Mouse (Mus musculus): ENCODE data around the gene Gpsm1.
A peak's percentile ranks its signal among the peaks of the same experiment; 100 is the strongest.

Gene Gpsm1

DNA sequence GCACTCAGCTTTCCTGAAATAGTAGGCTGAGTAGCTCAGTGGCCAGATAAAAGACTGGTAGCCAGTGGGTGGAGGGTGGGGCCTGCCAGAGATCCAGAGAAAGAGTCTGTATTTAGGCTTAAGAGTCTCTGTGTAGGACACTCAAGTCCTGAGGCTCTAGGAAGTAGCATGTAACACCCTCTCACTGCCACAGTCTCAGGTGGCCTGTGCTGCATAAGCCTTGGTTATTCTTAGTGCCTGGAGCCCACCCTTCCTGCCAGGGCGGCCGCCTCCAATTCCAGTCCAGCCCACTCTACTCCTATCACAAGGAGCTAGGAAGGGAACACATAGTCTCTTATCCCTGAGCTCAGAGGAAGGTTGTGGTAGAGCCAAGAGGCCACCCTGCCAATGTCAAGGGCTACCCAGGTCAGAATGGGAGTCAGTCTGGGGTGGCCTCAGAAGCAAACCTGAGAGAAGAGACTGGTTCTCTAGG is 26.2 kb downstream of the Gpsm1 start:
- DNase-seq (ENCODE audit: low spot score) = no peak

DNA sequence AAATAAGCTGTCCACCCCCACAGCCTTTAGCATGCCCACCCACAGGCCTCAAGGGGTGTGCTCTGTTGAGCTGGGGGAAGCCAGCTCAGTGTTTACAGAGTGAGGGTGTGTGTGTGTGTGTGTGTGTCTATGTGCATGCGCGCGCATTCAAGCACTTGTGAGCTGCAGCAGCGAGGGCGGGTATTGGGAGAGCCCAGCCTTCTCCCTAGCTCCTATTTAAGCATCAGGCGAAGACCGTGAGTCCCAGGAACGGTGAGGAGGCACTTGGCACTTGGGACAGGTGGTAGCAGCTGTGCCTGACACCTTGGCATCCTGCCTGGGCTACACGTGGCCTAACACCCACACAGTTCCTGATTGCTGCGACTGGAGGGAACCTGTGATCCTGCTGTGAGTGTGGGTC is 26.7 kb downstream of the Gpsm1 start:
- no peak for DNase-seq (ENCODE audit: low spot score)

DNA sequence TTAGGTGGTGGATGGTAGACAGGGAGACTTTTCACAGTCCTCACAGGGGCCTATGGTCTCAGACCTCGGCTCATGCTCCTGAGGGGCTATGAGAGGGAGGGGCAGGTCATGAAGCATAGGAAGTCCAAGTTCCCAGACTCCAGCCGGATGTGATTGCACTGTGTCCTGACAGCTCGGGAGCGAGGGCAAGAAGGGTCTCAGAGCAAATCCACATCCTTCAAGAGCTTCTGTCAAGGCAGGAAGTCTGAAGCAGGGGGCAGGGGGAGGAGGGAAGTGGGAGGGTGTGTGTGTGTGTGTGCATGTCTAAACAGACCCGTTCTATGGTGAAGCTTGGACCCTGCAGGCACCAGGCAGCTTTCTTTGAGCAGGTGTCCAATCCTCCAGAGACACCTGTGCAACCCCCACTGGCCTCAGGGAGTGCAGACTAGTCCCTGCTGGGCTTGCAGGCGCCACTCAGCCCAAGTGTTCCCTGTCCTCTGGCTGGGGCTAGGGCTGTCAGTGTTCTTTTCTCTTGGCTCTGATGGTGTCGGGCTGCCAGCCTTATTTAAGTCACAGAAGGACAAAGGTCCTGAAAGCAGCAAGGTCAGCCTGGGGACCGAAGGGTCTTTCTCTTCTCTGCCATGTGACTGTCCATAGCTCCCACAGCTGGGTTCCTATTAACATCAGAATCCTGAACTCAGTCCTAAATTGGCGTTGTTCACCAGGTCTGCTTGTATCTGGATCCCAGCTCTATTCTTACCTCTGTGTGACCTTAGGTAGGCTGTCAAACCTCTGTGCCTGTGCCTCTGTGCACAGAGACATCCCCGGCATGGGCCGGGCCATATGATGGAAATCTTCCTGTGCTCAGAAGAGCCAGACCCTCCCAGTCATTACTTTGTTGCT is 27.5 kb downstream of the Gpsm1 start:
- DNase-seq (ENCODE audit: low spot score) = peak; percentile 31

DNA sequence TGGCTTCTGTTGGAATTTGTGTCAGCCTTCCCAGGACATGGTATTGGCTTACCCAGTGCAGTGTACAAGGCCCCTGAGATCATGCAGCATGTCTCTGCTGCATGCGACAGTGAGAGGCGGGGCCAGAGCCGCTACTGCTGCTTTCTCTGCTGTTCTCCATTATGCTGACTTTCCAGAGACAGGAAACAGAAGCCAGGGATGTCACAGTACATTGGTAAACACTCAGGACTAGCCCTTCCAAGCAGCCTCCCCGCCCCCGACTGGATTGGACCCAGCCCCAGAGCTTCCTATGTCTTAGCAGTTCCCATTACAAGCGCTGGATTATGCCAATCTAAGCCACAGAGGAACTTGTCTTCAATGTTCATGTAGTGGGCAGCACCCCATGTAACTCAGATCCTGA is 32.9 kb downstream of the Gpsm1 start:
- DNase-seq (ENCODE audit: low spot score) = peak; percentile 39

DNA sequence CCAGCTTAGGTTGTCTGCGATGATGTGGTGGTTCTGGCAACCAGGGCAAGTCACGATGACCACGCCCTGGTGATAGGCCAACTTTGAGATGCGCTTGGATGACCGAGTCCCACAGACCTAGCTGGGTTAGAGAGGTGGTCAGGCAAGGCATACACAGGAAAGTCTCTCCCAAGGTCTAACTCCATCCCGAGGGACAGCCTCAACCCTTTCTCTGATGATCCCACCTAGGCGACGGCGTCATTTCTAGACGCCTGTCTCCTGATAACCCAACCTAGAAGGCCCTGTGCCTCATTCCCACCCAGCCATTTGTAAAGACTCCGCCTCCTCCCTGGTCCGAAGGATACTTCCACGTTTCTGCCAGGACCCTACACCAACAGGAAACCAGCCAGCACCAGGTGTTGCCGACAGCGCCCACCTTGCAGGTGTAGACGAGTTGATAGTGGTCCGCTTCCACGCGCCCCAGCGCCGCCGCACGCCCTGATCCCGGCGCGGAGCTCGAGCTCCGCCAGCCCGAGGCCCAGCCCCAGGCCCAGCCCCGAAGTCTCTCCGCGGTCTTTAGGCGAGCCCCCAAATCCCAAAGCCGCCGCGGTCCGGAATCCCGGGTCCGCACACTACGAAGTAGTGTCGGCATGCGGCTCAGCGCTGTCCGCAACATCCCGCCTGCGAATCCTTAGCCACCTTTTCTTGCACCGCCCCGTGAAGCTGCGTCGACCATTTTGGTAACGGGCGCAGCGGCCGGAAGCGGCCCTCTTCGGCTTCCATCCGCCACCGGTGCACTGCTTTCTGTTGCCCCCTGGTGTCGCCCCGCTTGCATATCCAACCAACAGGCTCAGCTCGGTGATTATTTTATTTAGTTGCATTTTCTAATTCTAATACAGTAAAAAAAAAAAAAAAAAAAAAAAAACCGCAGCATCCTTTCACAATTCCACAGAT is 36.3 kb downstream of the Gpsm1 start, which contains the start of gene Dnlz:
Gene Dnlz (minus strand): TSS at position 753 of the 933 bp plus-strand sequence.
- DNase-seq (ENCODE audit: low spot score) = peak; percentile 90

DNA sequence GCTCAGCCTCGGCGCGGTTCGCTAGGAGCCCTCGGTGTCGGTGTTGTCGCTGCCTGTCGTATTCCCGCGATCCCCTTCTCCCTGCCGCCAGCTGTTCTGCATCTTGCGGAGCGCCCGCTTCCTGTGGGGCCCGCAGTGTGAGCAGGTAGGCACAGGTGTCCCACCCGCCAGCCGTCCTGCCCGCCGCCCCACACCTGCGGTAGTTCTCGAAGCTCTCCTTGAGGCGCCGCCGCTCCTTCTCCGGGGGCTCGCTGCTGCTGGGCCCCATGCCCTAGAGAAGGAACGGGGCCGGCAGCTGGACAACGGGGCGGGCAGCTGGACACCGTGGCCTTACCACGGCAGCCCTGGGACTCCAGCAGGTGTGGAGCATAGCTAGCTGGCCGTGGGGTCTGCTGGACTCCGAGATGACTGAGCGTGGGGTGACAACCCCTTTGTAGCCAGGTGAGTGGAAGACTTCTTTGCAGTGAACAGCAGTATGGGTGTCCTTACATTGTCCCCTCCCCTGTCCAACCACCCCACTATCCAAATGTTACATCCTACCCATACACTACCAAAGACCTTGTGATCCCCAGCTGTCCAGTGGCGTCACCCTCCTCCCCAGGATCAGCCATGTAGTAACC is 37.1 kb downstream of the Gpsm1 start:
- no peak for DNase-seq (ENCODE audit: low spot score)

DNA sequence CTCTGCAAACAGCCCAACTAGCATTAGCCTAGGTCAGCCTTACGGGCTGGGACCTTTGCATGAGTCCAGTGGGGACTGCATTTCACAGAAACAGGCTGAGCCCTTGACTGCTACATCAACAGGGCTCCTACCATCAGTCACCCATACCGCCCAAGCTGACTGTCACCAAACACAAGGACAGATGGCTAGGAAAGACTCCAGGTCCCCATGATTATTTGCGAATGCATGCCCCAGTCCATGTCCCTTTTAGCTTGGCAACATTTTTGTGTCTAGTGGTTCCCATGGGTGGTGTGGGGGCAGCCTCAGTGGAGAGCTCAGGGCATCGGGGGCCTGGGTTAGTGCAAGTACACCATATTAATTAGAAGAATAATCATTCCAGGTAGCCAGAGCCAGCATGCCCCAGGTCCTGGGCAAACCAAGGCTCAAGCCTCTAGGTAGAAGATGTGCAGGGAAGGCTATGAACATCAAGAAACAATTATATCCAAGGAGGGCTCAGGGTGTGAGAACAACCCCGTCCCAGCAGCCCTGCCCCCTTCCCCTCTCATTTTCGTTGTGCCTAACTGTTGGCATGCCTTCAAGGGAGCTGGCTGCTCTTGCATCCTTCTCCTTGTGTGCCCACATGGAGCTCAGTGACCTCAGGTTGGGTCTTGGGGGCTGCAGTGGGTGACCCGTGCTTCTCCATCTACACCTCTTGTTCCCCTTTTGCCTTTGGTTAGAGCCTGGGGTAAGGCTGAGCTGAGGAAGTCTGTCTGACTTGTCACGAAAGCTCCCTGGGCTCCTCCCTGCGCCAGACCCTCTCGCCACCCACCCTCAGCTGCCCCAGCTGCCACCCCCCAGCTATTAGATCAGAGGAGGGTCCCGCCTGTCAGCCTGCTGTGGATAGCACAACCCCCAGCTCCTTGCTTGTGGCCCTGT is 38.0 kb downstream of the Gpsm1 start:
- DNase-seq (ENCODE audit: low spot score) = no peak

DNA sequence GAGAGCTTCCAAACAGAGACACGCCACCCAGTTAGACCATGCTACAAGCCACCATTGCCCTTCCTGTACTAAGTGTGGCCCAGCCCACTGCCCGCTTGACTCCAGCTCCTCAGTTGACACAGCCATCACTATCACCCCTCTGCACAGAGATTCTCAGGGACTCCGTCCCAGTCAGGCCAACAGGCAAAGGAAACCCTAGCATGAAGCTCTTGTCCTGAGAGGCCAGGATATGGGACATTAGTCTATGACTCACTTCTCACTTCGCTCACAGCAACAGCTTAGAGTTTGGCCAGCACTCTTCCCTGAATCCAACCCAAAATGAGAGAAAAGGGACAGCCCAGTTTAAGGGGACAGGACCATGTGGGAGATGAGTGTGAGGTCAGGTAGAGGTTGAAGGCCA is 39.1 kb downstream of the Gpsm1 start:
- no peak for DNase-seq (ENCODE audit: low spot score)

DNA sequence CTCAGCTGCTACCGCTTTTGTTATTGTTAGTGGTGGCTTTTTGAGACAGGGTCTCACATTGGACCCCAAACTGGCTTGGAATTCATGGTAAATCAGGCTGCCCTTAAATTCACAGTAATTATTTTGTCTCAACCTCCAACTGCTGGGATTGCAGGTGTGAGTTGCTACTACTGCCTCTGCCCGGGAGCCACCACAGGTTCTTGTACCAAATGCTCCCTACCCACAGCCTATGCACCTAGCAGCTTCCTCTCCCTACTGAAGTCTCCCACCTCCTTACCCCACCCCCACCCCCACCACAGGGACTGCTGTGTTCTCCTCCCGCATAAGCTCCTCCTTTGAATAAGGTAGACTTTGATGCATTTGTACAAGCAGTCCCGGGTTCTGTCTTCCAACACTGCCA is 40.9 kb downstream of the Gpsm1 start:
- DNase-seq (ENCODE audit: low spot score) = no peak

DNA sequence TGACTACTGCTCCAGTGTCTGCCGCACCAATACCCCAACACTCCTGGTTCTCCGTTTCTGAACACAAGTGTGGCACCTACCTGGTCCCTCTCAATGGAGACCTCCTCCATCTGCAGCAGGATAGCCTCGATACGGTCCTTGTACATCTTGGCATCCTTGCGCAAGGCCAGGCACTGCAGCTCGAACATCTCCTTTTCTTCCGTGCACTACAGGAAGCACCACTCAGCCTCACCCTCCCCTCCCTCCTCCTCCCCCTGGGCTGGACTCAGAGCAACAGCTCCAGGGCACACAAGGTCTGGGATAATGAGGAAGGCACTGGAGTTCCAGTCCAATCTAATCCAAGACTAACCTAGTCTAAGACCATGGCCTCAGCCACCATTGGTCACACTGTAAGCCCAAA is 41.4 kb downstream of the Gpsm1 start:
- no peak for DNase-seq (ENCODE audit: low spot score)

DNA sequence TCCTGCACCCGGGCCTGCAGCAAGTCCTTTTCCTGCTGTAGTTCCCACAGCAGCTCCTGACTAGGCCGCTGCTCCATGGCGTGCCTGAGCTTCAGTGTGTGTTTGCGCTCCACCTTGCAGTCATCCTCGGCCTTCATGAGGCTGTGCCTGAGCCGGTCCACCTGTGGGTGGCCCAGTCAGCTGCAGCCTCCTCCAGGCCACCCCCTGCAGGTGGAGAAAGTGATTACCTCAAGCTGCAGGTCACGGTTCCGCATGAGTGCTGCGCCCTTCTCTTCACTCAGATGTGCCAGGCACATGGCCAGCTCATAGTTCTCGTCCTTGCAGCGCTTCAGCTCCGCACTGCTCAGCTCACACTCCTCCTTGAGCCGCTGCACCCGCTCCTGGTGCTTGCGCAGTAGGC is 42.2 kb downstream of the Gpsm1 start:
- DNase-seq (ENCODE audit: low spot score) = no peak

DNA sequence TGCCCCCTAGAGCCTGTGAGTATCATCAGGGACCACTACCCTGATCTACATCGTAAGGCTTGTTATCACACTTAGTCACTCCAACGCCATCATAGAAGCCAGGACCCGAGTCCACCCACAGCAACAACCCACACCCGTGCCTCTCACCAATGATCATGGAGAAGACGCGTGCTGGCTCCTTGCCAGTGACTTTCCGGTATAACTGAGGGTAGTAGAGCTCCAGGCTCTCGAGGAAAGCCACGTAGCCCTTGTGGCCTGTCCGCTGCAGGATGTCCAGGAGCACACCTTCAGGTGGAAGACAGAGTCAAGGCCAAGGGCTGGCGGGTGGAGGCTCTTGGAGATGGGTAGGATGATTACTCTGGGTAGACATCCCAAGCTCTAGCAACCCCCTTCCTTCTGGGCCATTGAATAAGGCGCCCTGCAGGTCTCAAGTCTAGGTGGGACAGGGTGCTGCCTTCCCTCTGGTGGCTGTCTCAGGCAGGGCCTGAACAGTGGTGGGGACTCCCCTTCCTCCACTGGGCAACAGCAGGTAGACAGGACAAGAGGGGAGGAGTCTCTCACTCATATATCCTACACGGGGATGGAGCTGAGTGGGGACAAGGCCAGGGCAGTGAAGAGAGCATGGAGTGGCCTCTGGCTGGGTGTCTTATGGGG is 43.5 kb downstream of the Gpsm1 start:
- no peak for DNase-seq (ENCODE audit: low spot score)

DNA sequence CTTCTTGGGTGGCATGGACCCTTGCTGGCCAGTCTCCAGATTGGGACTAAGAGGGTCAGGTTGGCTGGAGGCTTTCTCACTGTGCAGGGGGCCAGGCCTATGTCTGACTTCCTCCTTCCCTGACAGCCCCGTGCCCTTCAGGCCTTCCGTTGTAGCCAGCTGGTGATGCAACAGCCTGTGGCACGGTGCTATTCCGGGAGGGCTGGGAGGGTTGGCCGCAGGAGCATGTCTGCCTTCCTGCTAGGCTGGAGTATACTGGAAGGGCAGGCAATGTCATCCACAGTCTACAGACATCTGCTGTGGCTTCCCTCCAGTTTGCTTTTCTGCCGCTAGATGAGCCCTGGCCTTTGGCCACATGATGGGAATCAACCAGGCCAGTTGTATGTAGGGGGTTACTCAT is 44.7 kb downstream of the Gpsm1 start:
- no peak for DNase-seq (ENCODE audit: low spot score)

DNA sequence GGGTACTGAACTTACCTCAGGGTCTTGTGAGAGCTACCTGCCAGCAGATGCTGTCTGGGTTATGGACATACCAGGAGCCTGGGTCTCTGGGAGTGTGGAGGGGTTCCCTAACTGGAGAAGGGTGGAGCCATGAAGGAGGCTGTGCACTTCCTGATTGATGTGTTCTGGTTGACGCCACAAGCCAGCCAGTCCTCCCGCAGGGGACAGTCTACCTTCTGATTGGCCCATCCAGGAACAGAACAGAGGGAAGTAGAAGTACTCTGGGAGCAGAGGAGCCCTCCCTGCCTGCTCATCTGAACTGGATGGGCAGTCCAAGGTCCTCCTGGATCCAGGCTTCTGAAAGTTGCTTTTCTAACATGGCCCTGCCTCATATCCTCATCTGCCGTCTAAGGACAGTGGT is 45.5 kb downstream of the Gpsm1 start, which contains the start of gene Card9:
Gene Card9 (minus strand): TSS at position 147 of the 400 bp plus-strand sequence.
- DNase-seq (ENCODE audit: low spot score) = no peak

DNA sequence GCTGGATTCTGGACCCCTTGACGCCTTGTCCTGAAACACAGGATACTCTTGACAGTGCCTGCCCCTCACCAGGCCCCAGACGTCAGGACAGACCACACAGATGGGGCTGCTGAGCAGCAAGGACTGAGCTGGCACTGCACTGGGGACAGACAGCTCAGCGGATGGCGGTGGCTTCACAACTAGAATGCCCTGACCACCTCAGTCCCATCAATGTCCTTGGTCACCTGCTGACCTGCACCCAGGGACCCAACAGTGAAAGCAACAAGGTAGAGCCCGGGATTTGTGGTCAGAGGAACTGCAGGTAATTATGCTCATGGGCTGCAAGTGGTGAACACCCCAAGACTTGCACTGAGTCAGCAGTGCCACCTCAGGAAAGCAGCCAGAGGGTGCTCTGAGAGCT is 47.7 kb downstream of the Gpsm1 start:
- DNase-seq (ENCODE audit: low spot score) = no peak

DNA sequence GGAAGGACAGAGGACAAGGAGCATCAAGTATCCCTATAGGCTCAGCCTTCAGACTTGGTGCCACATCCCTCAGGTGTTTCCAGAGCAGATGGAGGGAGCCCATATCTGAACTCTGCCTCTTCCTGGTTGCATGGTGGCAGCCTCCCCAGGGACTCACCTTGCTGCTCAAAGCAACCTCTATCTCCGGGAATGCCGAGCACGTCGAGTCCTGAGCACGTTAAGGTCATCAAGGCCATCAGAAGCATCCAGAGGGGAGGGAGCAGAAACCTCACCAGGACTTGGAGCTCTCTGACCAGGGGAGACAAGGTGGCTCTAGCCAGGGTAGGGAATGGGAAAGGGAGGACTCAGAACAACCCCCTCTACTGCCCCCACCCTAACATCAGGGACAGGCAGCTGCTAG is 48.2 kb downstream of the Gpsm1 start:
- DNase-seq (ENCODE audit: low spot score) = no peak

DNA sequence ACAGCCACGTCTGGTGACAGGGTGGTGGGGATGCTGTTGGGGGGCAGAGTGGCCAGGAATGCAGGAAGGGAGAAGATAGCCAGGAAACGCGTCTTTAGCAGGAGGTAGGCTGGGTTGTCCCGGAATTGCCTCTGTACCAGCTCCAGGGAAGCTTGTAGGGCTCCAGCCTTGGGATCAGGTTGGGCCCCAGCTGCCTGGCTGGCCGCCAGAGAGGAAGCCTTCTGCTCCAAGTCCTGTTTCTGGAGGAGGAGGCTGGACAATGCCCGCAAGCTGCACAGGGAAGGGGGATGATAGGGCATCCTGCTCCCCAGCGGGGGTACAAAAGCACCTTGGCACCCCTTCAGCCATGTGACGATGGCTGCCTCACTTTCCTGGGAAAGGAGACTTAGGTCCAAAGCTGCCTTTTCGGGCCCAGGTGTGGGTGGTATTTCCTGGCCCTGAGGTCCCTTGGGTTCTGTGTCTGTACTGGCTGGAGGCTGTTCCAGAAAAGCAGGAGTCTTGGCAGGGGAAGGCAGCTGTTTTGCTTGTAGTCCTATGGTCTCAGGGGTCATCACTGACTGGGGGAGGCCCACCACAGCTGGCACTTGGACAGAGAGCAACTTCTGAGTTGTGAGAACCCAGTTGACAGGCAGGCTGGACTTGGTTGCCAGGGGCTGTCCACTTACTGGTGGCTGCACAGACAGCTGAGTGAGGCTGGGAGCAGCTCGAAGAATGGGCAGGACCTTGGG is 49.6 kb downstream of the Gpsm1 start:
- no peak for DNase-seq (ENCODE audit: low spot score)

DNA sequence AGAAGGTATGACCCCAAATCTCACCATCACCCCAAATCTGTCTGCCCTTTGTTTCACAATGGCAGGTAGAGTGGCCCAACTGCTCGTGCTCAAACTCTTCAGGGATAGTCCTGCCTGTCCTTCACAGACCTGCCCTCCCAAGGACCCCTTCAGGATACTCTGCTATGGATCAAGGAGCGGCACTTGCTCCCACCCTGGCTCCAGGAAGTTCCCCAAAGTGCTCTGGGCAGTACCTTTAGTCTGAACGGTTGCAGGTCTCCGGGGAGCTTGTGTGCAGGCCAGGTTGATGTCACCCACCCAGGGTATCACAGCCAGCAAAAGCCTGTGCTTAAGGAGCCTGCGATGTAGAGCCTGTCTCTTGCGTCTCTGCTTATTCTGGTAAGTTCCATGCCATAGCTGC is 52.6 kb downstream of the Gpsm1 start:
- no peak for DNase-seq (ENCODE audit: low spot score)

DNA sequence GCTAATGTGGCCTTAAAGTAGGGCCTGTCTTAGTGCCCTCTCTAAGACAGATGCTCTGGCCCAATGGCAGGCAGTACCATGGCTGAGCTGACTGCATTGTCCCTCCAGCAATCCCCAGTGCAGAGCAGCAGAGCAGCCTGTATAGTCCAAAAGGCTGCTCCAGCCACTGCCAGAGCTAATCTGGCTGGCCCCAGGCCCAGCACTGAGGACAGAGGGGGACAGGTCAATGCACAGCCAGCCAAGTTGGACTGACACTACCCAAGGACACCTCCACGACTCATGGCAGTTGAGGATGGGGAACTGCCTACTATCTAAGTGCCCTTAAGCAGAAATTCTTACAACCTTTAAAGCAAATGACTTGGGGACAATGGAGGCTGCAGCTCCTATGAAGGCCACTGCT is 53.3 kb downstream of the Gpsm1 start:
- no peak for DNase-seq (ENCODE audit: low spot score)

DNA sequence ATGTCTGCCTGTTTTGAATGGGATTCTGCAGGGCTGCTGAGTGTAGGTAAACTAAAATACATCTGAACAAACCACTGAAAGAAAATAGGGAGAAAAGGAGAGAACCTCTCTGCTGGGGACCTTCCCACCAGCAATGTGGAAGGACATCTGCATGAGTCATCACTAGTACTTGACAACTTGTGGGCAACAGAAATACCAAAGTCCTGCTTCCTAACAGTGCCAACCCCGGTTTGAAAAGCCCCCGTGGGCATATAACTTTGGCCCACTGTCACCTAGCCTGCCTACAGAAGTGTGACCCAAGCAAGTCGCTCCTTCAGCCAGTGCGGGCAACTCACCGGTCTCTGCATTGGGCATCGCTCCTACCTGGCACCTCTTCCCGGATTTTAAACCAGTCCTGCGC is 57.1 kb downstream of the Gpsm1 start:
- no peak for DNase-seq (ENCODE audit: low spot score)
